Mouse (Mus musculus) ES-Bruce4 (cell line): ENCODE measurements at regions not wholly inside any gene's neighbourhood (a gene's known extent, or its start where the extent isn't known, plus 50 kb on each side); places are given as distances from the start of the nearest gene placed in this dataset.

Experiments used
- CTCF ChIP-seq: IDR thresholded peaks from one replicate; pipeline ENCODE4 v1.8.1; 2011; ENCODE audit warnings: low read depth, low read length
- EP300 ChIP-seq: IDR thresholded peaks from 2 replicates; pipeline ENCODE4 v1.6.1; 2011; ENCODE audit warnings: low read depth, low read length; ENCODE audit not compliant: insufficient read depth
- POLR2A ChIP-seq: IDR thresholded peaks from one replicate; pipeline ENCODE4 v1.8.1; 2011; ENCODE audit warnings: low read length; ENCODE audit not compliant: insufficient read depth

DNA sequence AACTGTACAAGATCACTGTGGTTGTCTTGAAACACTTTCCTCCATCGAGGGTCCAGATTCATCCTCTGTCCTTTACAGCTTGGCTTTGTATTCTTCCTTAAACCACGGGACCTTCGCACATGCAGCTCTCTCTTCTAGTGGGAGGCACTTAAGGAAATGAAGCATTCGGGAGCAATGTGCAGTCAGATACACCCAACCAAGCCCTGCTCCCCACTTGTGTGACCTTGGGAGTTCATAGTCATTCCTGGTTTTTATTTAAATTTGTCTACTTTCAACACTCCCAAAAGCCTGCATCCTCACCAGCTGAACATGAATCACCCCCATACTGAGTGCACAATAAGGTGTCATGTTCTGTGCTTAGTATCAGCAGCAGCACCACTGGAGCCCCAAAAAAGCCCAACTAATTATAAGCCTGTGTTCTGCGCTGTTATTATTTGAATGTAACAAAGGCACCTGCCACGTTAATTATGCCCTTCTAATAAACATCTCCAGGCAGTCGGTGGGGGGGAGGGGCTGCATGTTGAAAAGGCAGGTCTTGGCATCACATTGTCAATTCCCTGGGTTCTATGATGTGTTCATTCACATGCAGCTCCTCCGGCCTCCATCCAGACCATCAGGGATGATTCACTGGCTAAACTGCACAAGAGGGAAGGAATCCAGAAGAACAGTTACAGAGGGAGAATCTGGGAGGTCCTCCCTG is 524.6 kb downstream of the 1810013L24Rik start:
- no peak for TF ChIP-seq CTCF
- no peak for TF ChIP-seq EP300
- no peak for TF ChIP-seq POLR2A
